Mouse (Mus musculus) brain, embryonic 14.5 days (tissue): ENCODE measurements around the gene Pias1. TPM values are rescaled to one million over a fixed set of nuclear protein-coding genes. Genes with fewer than 3 reads are reported as not detected.

ENCODE experiments used
- DNase-seq: peaks from one replicate; pipeline ENCODE4 v3.0.0-alpha.2; 2011; ENCODE audit warnings: low read depth
- CTCF ChIP-seq: fragments of 200-500 bp; IDR thresholded peaks from 2 replicates; pipeline ENCODE4 v1.5.1; 2012; ENCODE audit warnings: inconsistent platforms, mild to moderate bottlenecking, moderate library complexity, borderline replicate concordance; ENCODE audit not compliant: insufficient read depth, insufficient read length; ENCODE audit errors: extremely low read depth
- POLR2A ChIP-seq: fragments of 200-500 bp; IDR thresholded peaks from 2 replicates; pipeline ENCODE4 v1.6.1; 2012; ENCODE audit warnings: mild to moderate bottlenecking, inconsistent platforms, borderline replicate concordance; ENCODE audit not compliant: poor library complexity, insufficient read depth, insufficient read length, severe bottlenecking; ENCODE audit errors: extremely low read depth
- polyA plus RNA-seq: library from polyadenylated mRNA; depleted of rRNA; stranded (reverse); fragments of >200 nt; gene quantifications from 2 replicates; pipeline ENCODE4 v1.2.3, GENCODE M21; 2012; rRNA removed

The Pias1 gene
- polyA plus RNA-seq, 1 experiment: 35.1 TPM

DNA sequence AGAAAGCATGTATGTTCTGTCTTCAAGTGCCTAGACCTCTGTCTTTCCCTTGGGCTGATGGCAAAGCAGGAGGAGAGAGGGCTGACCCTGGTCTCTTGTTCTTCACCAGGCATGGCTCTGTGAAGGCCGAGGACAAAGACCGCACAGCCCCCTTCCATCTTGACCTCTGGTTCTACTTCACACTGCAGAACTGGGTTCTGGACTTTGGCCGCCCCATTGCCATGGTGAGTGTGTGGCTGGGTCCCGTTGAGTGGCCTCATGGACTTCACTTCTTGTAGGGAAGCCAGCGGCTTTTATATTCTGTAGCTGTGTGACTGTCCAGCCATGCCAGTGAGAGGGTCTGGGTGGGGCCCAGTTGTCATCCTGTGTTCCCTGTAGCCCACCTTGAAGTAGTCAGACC, 143.3 kb downstream of the Pias1 start:
- TF ChIP-seq CTCF (no peak), POLR2A (no peak)
- no peak for DNase-seq

DNA sequence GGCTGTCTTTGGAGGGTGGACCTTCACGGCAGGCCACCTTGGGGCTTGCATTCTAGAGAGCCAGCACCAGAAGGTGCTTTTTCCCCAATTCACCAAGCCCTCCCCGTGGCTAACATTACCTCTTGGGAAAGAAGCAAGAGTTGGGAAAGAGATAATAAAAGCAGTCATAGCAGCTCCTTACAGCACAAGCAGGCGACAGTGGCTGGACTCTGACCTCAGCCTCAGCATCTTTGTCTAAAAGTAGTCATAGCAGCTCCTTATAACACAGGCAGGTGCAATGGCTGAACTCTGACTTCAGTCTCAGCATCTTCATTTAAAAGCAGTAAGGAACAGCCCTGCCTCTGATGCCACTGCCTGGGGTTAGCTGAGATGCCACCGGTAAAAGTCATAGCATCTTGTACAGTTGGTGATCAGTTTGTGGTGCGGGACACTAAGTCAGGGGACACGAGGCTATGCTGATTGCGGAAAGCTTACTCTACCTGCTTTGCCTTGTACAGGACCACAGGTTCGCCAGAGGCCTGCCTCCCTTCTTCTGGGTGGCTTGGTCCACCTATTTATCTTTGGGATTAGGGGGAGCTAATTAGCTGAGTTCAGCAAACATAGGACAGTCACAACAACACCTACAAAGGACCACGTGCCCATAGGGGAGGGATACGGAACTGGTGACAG, 144.2 kb downstream of the Pias1 start:
- no peak for DNase-seq
- no peak for TF ChIP-seq CTCF
- TF ChIP-seq POLR2A: no peak

DNA sequence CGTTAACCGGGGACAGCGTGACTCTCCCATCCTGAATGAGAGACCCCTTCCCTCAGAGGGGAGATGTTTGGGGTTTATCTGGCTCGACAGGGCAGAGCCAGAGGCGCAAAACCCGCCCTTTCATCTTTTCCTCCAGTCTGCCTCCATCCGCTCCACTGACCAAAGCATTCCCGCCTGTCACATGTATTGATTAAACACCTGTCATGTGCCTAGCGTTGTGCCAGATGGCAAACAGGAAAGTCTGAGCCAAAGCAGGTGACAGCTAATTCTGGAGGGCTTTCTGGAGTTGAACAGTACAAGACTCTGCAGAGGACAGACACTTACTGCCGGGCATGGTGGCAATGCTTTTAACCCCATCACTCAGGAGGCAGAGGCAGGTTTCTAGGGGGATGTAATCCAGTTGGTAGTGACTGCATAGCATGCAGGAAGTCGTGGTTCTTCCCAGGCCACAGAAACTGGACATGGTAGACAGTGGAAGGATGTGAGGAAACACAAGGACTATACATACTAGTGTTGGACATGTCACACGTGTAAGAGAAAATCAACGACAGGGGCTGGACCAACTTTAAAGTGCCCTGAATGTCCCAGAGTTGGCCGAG, 148.5 kb downstream of the Pias1 start:
- no peak for TF ChIP-seq POLR2A
- no peak for TF ChIP-seq CTCF
- DNase-seq: peak; percentile 75

DNA sequence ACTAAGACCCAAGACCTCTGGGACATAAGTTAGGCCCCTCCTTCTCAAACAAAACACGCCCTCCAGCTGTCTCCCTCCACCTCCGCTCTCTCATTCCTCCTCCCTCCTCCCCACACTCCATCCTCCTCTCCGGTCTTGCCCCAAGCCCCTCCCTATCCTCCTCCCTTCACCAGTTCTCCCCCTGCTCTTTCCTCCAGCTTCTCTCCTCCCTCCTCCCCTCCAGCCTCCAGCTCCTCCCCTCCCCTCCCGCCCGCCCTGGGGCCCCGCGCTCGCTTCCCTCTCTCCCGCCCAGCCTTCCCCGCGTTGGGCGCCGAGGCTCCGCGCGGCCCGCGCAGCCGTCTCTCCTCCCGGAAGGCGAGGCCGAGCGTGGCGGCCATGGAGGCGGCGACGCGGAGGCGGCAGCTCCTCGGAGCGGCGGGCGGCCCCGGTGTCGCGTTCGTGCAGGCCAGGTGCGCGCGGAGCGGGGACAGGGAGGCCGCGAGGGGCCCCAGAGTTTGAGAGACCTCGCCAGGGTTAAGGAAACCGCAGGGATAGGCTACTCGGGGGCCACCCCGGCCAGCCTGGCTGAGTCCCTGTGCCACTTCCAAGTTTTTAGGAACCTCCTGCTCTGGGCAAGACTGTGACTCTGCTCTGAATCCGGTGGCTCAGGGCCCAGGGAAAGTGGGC, 149.1 kb downstream of the Pias1 start, which contains the start of gene Cln6:
Gene Cln6 (plus strand): TSS at position 280 of the 666 bp plus-strand sequence.
- TF ChIP-seq POLR2A (peak; percentile 64; the same call in 1 of the 2 replicates), CTCF (no peak)
- DNase-seq: peak; percentile 96

DNA sequence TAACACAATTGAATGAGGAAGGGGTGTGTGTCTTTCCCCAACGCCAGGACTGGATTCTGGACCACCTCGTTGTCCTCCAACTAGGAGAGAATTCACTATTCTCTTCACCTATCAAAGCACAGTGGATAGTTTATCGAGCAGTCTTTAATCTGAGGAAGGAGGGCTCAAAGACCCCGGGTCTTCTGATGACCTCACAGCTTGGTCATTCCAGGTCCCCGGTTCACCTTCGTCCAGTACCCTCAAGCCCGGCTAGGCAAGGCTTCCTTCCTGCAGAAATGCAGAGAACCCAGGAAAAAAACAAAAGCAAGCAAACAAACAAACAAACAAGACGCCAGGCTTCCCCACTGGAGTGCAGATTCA, 149.6 kb downstream of the Pias1 start:
- TF ChIP-seq CTCF (no peak), POLR2A (no peak)
- DNase-seq: no peak

DNA sequence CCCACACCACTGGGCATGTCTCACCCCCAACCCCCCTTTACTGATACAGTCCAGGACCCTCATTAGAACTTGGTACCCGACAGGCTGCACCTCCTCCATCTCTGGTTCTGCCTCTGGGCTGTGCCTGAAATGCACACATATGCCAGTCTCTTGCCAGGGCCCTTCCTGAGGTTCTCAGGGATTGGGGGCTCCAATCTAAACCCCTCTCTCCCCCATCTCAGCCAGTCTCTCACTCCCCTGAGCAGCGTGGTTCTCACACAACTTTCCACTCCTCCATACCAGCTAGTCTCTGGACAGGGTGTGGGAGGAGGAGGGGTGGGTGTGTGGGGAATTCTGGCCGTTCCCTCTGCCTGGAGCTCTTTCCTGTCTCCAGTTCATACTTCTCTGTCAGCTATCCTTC, 150.1 kb downstream of the Pias1 start:
- no peak for DNase-seq
- TF ChIP-seq CTCF (no peak), POLR2A (no peak)

DNA sequence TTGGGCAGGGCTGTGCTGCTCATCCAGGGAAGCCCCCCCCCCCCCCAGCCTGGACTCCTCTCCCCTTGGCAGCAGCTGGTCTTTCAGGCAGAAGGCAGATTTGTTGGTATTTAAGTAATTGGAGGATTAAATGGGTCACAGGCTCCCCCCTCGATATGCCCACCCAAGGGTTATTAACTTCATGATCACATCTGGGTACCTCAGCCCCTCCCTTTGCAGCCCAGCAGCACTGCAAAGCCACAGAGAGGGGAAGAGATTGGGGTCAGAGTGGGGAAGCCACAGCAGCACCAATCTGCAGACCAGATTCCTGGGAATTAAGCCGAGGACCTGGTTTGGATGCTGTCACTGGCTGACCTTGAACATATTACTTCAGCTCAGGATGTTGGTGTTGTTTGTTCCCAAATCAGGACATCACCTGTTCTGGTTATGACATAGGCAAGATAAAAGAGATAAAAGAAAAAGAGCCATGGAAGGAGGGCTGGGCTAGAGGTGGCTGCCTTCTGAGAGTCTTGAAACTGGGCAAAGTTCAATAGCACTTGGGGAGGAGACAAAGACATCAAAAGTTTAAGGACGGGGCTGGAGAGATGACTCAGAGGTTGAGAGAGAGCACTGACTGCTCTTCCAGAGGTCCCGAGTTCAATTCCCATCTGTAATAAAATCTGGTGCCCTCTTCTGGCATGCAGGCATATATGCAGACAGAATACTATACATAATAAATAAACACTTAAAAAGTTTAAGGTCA, 151.8 kb downstream of the Pias1 start:
- peak; percentile 26 for DNase-seq
- TF ChIP-seq POLR2A: no peak
- TF ChIP-seq CTCF: no peak

DNA sequence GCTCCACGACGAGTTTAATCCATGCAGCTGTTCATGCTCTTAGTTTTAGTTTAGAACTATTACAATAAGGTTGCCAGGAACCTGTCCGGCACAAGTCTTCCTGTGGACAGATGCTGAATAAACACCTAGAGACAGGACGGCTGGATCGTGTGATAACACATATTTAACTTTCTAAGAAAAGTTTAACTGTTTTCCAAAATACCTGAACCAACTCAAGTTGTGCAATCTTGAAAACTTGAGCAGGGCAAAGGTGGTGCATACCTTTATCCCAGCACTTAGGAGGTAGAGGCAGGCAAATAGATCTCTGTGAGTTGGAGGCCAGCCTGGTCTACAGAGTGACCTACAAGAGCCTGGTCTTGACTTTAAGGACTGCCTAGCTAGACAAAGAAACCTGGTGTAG, 152.8 kb downstream of the Pias1 start:
- TF ChIP-seq POLR2A: no peak
- TF ChIP-seq CTCF: no peak
- no peak for DNase-seq

DNA sequence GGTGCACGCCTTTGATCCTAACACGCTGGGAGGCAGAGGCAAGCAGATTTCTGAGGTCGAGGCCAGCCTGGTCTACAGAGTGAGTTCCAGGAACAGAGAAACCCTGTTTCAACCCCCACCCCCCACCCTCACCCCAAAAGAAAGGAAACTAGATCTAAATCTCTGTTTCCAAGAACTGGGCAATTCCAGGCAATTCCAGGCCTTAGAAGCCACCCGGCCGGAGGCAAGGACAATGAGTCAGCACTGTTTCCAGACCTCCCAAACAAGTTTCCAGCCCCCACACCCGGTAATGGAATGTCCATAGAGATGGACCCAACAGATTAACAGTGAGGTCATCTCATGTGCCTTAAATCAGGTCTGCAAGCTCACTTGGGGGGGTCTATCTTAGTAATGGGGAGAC, 157.8 kb downstream of the Pias1 start:
- DNase-seq: no peak

DNA sequence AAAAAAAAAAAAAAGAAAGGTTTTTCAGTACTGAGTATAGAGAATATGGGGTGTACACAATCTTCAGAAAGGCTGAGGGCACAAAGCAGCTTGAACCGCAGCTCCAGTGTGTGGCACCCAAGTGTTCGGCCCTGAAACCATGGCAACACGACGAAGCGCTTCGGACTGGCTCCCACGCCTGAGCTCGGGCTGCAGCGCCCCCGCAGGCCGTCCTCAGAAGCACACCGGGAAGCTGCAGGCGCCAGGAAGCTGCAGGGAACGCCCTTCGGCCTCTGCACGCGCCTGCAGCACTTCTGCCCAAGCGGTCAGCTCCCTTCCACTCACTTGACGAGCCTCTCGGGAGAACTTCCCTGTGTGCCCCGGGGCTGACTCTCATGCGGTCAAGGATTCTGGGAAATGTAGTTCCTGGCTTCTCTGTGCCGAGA, 159.1 kb downstream of the Pias1 start:
- TF ChIP-seq POLR2A (0 out of 2 replicates have a peak, but pooled peaks have one; percentile 9), CTCF (peak; percentile 92)
- DNase-seq: peak; percentile 98

More for the DNA sequence above, 157.8 kb downstream of the Pias1 start:
- no peak for TF ChIP-seq CTCF

Other genes with a start within 250 kb of the Pias1 start
- 48.8 and 89.5 TPM in 2 replicates for gene Fem1b, start 176.0 kb downstream of the Pias1 start, polyA plus RNA-seq
- gene Cln6, start 149.1 kb downstream of the Pias1 start, polyA plus RNA-seq: 13.7 and 13.8 TPM in 2 replicates
- gene Calml4, start 129.8 kb downstream of the Pias1 start, polyA plus RNA-seq: 6.8 and 13.3 TPM in 2 replicates
- gene Skor1, start 161.0 kb upstream of the Pias1 start, polyA plus RNA-seq: 3.7 and 16.7 TPM in 2 replicates